Mouse (Mus musculus) kidney, adult 2 months (tissue): ENCODE results near the gene H2-Ab1.

ENCODE experiments used
- CTCF ChIP-seq: fragments of 200-500 bp; conservative IDR thresholded peaks from 2 replicates; pipeline ENCODE4 v1.5.1; 2011; ENCODE audit warnings: low read depth, mild to moderate bottlenecking, control low read depth, low read length, moderate library complexity, mixed read lengths; ENCODE audit not compliant: insufficient read depth, insufficient read length
- POLR2A ChIP-seq: fragments of 200-500 bp; IDR thresholded peaks from one replicate; pipeline ENCODE4 v1.6.1; 2011; ENCODE audit warnings: low read depth, low read length, control low read depth

GRCm38 (mm10) chr17:34299356-34299755, 41.9 kb downstream of the H2-Ab1 start:
- TF ChIP-seq POLR2A (no peak), CTCF (no peak)
